Mouse (Mus musculus): Measurements from ENCODE around the gene Grin2d. TPM values are rescaled to one million over a fixed set of nuclear protein-coding genes. Genes with fewer than 3 reads are reported as not detected.

The Grin2d gene
- polyA plus RNA-seq, 1 experiment from 2014 or later: 0.17 TPM

DNA sequence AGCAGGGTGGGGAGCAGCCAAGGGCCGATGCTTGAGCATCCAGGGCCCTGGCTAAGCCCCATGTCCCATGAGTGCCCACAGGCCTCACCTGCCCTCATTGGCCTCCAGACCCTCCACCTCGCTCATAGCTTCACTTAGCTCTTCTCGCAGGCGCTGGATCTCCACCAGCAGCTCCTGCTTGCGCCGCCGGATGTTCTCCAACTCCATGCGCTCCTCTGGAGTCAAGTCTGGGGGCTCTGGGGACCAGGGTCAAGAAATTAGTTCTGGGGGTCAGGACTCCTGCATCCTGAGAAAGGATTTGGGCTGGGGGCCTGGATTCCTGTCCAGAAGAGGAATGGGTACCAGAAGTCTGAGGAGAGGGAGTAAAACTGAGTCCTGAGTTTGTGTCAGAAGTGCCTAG is 65.3 kb downstream of the Grin2d start:
- WGBS: 86% methylated on average over 8 of the region's 8 CpGs
- Histone ChIP-seq H3K9ac (ENCODE audit: low read length) (peak overlapping the region; percentile 100), H3K36me3 (ENCODE audit: control insufficient read depth, insufficient read depth) (peaks cover 43% of the 10 kb centered on the region)

DNA sequence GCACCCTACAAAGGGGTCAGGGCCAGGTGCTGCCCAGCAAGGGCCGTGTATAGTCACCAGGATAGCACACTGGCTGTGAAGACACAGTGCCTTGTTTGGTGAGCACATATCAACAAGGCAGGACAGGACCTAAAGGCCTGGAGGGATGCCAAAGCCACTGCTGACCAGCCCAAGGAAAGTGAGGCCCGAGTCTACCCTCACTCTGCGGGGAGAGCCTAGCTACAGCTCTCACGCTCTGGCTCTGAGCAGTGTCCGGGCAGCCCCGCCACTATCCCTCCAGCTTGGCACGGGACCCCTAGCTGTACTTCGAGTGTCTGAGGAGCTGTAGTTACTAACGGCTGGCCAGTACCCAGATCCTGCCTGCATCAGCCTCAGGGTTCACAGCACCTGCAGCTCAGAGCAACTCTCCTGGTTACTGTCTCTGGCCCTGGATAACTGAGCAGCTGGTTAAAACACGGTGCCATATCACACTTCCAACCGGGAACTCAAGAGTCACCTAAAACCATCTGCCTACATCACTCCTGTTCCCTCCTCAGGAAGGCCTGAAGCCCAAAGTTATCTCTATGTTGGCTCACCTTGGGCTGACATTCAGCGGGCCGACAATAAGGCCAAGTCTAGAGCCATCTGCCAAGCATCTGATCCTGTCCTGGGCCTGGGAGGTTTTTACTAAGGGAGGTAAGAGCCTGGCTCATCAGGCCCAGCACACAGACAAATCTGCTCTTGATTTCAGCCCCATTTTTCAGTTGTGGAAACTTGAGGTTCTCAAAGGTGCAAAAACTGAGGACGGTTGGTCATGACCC is 68.7 kb downstream of the Grin2d start:
- H3K4me1 ChIP-seq (ENCODE audit: control insufficient read depth, insufficient read depth, low read length): peaks cover 12% of the 10 kb centered on the region
- peaks cover 55% of the 10 kb centered on the region for H3K36me3 ChIP-seq (ENCODE audit: control insufficient read depth, insufficient read depth)
- no peak overlapping the region for H3K4me2 ChIP-seq (ENCODE audit: low read depth, low read length)
- 69% methylated on average over 14 of the region's 14 CpGs for WGBS
- H3K27me3 ChIP-seq (ENCODE audit: control insufficient read depth, insufficient read depth, low read length): no peaks in the 10 kb centered on the region
- no peak overlapping the region for H3K27ac ChIP-seq (ENCODE audit: low read length)
- ATAC-seq (replicated peaks; ENCODE audit: extremely low read depth, insufficient read depth, low FRiP score): no peak
- H3K9ac ChIP-seq (ENCODE audit: low read length): no peak overlapping the region
- no peaks in the 10 kb centered on the region for H3K9me3 ChIP-seq (replicated peaks; ENCODE audit: control insufficient read depth, low read length)
- H3K4me3 ChIP-seq (ENCODE audit: low read length): no peak overlapping the region

More for the DNA sequence above, 65.3 kb downstream of the Grin2d start:
- H3K4me1 ChIP-seq (ENCODE audit: control insufficient read depth, insufficient read depth, low read length): peaks cover 19% of the 10 kb centered on the region
- H3K9me3 ChIP-seq (replicated peaks; ENCODE audit: control insufficient read depth, low read length): no peaks in the 10 kb centered on the region
- H3K4me2 ChIP-seq (ENCODE audit: low read depth, low read length): peak overlapping the region; percentile 85
- H3K27ac ChIP-seq (ENCODE audit: low read length): no peak overlapping the region
- no peaks in the 10 kb centered on the region for H3K27me3 ChIP-seq (ENCODE audit: control insufficient read depth, insufficient read depth, low read length)
- ATAC-seq (replicated peaks; ENCODE audit: extremely low read depth, insufficient read depth, low FRiP score): no peak
- peak overlapping the region; percentile 99 for H3K4me3 ChIP-seq (ENCODE audit: low read length)

DNA sequence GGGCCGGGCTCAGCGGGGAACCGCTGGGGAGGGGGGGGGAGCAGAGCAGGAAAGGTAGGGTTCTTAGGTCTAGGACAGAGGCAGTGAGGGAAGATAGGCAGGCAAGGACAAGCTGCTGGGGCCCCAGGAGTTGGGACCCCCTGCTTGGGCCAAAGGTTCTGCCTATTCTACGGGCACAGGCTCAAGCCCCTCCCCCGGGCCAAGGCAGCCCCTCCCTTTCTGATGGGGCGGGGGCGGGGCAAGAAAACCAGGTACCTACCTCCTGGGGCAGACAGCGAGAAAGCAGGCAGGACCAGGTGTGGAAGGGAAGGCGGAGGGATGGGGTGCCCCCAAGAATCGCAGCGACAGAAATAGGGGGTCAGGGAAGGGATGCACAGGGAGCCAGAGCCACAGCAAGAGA is 69.7 kb downstream of the Grin2d start:
- Histone ChIP-seq H3K4me2 (ENCODE audit: low read depth, low read length) (no peak overlapping the region), H3K27me3 (ENCODE audit: control insufficient read depth, insufficient read depth, low read length) (no peaks in the 10 kb centered on the region), H3K4me3 (ENCODE audit: low read length) (no peak overlapping the region), H3K36me3 (ENCODE audit: control insufficient read depth, insufficient read depth) (peaks cover 55% of the 10 kb centered on the region), H3K9ac (ENCODE audit: low read length) (no peak overlapping the region), H3K9me3 (replicated peaks; ENCODE audit: control insufficient read depth, low read length) (no peaks in the 10 kb centered on the region), H3K27ac (ENCODE audit: low read length) (no peak overlapping the region), H3K4me1 (ENCODE audit: control insufficient read depth, insufficient read depth, low read length) (peaks cover 12% of the 10 kb centered on the region)
- WGBS: 54% methylated on average over 11 of the region's 11 CpGs
- ATAC-seq (replicated peaks; ENCODE audit: extremely low read depth, insufficient read depth, low FRiP score): no peak

DNA sequence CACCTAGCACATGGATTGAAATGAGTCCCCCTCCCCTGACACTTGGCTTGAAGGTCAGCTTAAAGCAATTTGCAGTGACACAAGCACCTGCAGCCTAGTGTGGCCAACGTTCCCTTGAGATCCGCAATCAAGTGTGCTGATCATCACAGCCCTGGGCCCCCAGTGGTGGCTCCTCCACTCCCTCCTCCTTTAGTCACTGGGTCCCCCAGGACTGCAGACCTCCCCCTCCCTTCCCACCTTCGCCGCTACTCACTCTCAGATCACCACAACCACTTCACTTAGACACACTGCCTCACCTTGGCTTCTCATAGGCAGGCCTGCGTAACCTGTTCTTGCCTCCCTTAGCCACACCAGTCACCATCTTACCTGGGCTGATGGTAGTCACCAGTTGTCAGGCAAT is 72.2 kb downstream of the Grin2d start:
- peaks cover 42% of the 10 kb centered on the region for H3K36me3 ChIP-seq (ENCODE audit: control insufficient read depth, insufficient read depth)
- H3K4me1 ChIP-seq (ENCODE audit: control insufficient read depth, insufficient read depth, low read length): peaks cover 6% of the 10 kb centered on the region
- no peaks in the 10 kb centered on the region for H3K27me3 ChIP-seq (ENCODE audit: control insufficient read depth, insufficient read depth, low read length)
- no peak overlapping the region for H3K4me2 ChIP-seq (ENCODE audit: low read depth, low read length)
- ATAC-seq (replicated peaks; ENCODE audit: extremely low read depth, insufficient read depth, low FRiP score): no peak
- no peaks in the 10 kb centered on the region for H3K9me3 ChIP-seq (replicated peaks; ENCODE audit: control insufficient read depth, low read length)
- 47% methylated on average over 5 of the region's 5 CpGs for WGBS
- no peak overlapping the region for H3K9ac ChIP-seq (ENCODE audit: low read length)
- no peak overlapping the region for H3K27ac ChIP-seq (ENCODE audit: low read length)
- H3K4me3 ChIP-seq (ENCODE audit: low read length): no peak overlapping the region

DNA sequence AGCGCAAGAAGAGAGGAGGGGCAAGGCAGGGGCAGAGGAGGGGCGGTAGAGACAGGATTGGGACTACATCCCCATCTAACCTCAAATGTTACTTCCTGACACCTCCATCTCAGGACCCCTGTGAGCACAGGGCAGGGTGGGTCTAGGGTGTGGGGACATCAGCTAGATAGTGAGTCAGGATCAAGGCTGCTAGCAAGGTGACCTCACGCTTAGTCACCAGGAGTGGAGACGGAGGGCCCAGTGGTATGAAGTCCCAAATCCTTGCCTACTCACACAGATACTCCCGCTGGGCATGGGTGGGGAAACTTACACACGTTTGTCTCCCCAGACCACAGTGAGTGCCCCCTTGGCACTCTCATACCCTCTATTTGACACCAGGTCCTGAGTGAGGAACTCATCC is 75.6 kb downstream of the Grin2d start:
- H3K36me3 ChIP-seq (ENCODE audit: control insufficient read depth, insufficient read depth): peaks cover 9% of the 10 kb centered on the region
- H3K4me3 ChIP-seq (ENCODE audit: low read length): no peak overlapping the region
- ATAC-seq (replicated peaks; ENCODE audit: extremely low read depth, insufficient read depth, low FRiP score): no peak
- peaks cover 12% of the 10 kb centered on the region for H3K4me1 ChIP-seq (ENCODE audit: control insufficient read depth, insufficient read depth, low read length)
- H3K27ac ChIP-seq (ENCODE audit: low read length): no peak overlapping the region
- H3K9me3 ChIP-seq (replicated peaks; ENCODE audit: control insufficient read depth, low read length): no peaks in the 10 kb centered on the region
- H3K4me2 ChIP-seq (ENCODE audit: low read depth, low read length): no peak overlapping the region
- peaks cover 25% of the 10 kb centered on the region for H3K27me3 ChIP-seq (ENCODE audit: control insufficient read depth, insufficient read depth, low read length)
- 81% methylated on average over 6 of the region's 6 CpGs for WGBS
- H3K9ac ChIP-seq (ENCODE audit: low read length): no peak overlapping the region

DNA sequence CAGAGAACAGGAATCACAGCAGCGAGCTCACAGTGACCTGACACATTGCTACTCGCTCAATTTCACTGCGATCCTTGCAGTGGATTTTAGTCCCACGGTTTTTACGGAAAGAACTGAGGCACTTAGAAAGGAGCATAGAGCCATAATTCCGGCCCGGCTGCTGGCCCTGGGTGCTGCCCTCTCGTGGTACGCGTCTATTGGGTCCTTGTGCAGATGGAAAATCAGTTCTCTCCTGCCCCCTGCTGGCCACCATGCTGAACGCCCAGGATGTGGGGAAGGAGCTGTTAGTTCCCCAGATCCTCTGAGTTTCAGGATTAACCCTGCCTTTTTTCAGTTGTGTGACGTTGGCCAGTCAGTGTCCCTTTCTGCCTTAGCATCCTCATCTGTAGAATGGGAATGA is 76.8 kb downstream of the Grin2d start:
- no peak overlapping the region for H3K27ac ChIP-seq (ENCODE audit: low read length)
- peaks cover 31% of the 10 kb centered on the region for H3K27me3 ChIP-seq (ENCODE audit: control insufficient read depth, insufficient read depth, low read length)
- peak overlapping the region; percentile 35 for H3K4me3 ChIP-seq (ENCODE audit: low read length)
- no peaks in the 10 kb centered on the region for H3K36me3 ChIP-seq (ENCODE audit: control insufficient read depth, insufficient read depth)
- ATAC-seq (replicated peaks; ENCODE audit: extremely low read depth, insufficient read depth, low FRiP score): peak; percentile 53
- H3K4me1 ChIP-seq (ENCODE audit: control insufficient read depth, insufficient read depth, low read length): peaks cover 12% of the 10 kb centered on the region
- peak overlapping the region; percentile 58 for H3K4me2 ChIP-seq (ENCODE audit: low read depth, low read length)
- H3K9ac ChIP-seq (ENCODE audit: low read length): peak overlapping the region; percentile 41; the same call in 1 of the 2 replicates
- H3K9me3 ChIP-seq (replicated peaks; ENCODE audit: control insufficient read depth, low read length): no peaks in the 10 kb centered on the region
- WGBS: 2% methylated on average over 12 of the region's 12 CpGs

DNA sequence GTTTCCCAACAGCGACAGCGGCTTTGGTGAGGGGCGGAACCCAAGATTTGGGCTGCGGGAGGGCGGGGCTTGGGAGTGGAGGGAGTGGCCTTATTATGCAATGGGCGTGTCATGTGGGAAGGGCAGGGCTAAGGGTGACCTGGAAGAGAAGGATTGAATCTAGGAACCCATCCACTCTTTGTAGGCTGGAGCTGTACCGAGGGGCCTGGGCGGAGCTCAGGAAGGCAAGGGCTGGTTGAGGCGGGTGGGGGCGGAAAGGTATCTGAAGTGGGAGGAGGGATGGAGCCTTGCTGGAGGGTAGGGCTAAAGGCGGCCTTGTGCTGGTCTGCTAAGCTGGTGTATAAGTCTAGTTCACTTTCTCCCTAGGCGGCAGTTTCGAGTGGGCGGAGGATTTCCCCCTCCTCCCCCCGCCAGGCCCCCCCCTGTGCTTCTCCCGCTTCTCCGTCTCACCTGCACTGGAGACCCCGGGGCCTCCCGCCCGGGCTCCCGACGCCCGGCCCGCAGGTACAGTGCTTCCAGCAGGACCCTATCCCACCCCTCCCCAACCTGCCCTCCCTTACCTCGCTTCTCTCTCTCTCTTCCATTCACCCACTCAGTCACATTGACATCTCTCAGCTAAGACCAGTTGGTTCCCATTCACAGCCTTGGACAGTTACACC is 77.5 kb downstream of the Grin2d start:
- H3K4me2 ChIP-seq (ENCODE audit: low read depth, low read length): peak overlapping the region; percentile 58
- no peaks in the 10 kb centered on the region for H3K36me3 ChIP-seq (ENCODE audit: control insufficient read depth, insufficient read depth)
- peak; percentile 42; the same call in 1 of the 2 replicates for ATAC-seq (replicated peaks; ENCODE audit: extremely low read depth, insufficient read depth, low FRiP score)
- H3K27me3 ChIP-seq (ENCODE audit: control insufficient read depth, insufficient read depth, low read length): peaks cover 36% of the 10 kb centered on the region
- H3K4me3 ChIP-seq (ENCODE audit: low read length): peak overlapping the region; percentile 35
- 9% methylated on average over 19 of the region's 25 CpGs for WGBS
- H3K27ac ChIP-seq (ENCODE audit: low read length): no peak overlapping the region
- no peak overlapping the region; the same call in 1 of the 2 replicates for H3K9ac ChIP-seq (ENCODE audit: low read length)
- no peaks in the 10 kb centered on the region for H3K9me3 ChIP-seq (replicated peaks; ENCODE audit: control insufficient read depth, low read length)
- peaks cover 12% of the 10 kb centered on the region for H3K4me1 ChIP-seq (ENCODE audit: control insufficient read depth, insufficient read depth, low read length)

DNA sequence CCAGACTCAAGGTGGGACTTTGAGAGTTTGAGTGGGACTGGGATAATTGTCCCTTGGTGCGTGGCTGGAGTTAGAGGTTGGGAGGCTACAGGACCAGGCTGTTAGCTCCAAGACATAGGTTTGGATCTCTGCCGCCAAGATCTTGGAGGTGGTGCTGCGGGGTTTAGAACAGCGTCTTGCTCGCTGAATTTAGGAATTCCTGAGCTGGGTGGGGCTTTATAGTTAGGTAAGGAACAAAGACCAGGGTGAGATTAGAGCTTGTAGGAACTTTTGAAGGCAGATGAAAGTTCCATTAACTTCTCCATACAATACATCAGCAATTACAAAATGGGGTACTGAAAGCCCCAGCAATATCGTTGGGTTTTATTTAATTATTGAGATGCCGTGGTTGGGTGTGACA is 78.2 kb downstream of the Grin2d start:
- no peak overlapping the region for H3K9ac ChIP-seq (ENCODE audit: low read length)
- 34% methylated on average over 7 of the region's 7 CpGs for WGBS
- no peak for ATAC-seq (replicated peaks; ENCODE audit: extremely low read depth, insufficient read depth, low FRiP score)
- no peak overlapping the region for H3K27ac ChIP-seq (ENCODE audit: low read length)
- H3K4me1 ChIP-seq (ENCODE audit: control insufficient read depth, insufficient read depth, low read length): peaks cover 12% of the 10 kb centered on the region
- no peak overlapping the region for H3K4me3 ChIP-seq (ENCODE audit: low read length)
- no peaks in the 10 kb centered on the region for H3K36me3 ChIP-seq (ENCODE audit: control insufficient read depth, insufficient read depth)
- H3K9me3 ChIP-seq (replicated peaks; ENCODE audit: control insufficient read depth, low read length): no peaks in the 10 kb centered on the region
- peak overlapping the region; percentile 58 for H3K4me2 ChIP-seq (ENCODE audit: low read depth, low read length)
- peaks cover 41% of the 10 kb centered on the region for H3K27me3 ChIP-seq (ENCODE audit: control insufficient read depth, insufficient read depth, low read length)

DNA sequence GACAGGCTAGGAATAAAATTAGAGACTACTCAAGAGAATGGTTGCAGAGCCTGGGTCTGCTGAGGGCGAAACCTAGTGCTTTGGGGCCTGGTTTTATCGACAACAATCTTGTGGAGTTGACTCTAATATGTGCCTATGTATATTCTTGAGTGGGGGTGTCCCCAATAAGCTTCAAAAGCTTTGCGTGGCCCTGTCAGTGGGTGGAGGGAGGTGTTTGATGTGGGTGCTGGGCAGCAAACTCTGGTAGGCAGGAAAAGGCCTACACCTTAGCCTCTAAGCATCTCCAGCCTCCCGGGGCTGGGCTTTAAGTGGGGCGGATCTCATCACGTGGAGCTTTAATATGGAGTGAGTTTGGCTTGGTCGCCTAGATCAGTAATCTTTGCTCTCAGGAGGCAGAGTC is 79.2 kb downstream of the Grin2d start:
- H3K9ac ChIP-seq (ENCODE audit: low read length): no peak overlapping the region
- WGBS: 53% methylated on average over 7 of the region's 7 CpGs
- ATAC-seq (replicated peaks; ENCODE audit: extremely low read depth, insufficient read depth, low FRiP score): no peak

More for the DNA sequence above, 79.2 kb downstream of the Grin2d start:
- H3K27me3 ChIP-seq (ENCODE audit: control insufficient read depth, insufficient read depth, low read length): peaks cover 49% of the 10 kb centered on the region
- H3K9me3 ChIP-seq (replicated peaks; ENCODE audit: control insufficient read depth, low read length): no peaks in the 10 kb centered on the region
- no peaks in the 10 kb centered on the region for H3K36me3 ChIP-seq (ENCODE audit: control insufficient read depth, insufficient read depth)
- no peak overlapping the region for H3K27ac ChIP-seq (ENCODE audit: low read length)
- peaks cover 12% of the 10 kb centered on the region for H3K4me1 ChIP-seq (ENCODE audit: control insufficient read depth, insufficient read depth, low read length)
- H3K4me2 ChIP-seq (ENCODE audit: low read depth, low read length): no peak overlapping the region
- no peak overlapping the region for H3K4me3 ChIP-seq (ENCODE audit: low read length)

All from heart, embryonic 16.5 days (tissue).